Mouse (Mus musculus) gastrocnemius, adult 2 months (tissue): ENCODE results near the gene Etv3. TPM values are rescaled to one million over a fixed set of nuclear protein-coding genes. Genes with fewer than 3 reads are reported as not detected.

Experiments used
- DNase-seq: peaks from one replicate; pipeline ENCODE4 v3.0.0; 2022
- H3K27ac ChIP-seq: fragments of 200-600 bp; 2 replicates; pipeline ENCODE4 v1.8.1; 2022; ENCODE audit warnings: mild to moderate bottlenecking
- H3K4me3 ChIP-seq: fragments of 200-600 bp; 2 replicates; pipeline ENCODE4 v1.8.1; 2022; ENCODE audit warnings: mild to moderate bottlenecking, moderate library complexity
- CTCF ChIP-seq: fragments of 200-600 bp; IDR thresholded peaks from 2 replicates; pipeline ENCODE4 v1.8.1; 2022; ENCODE audit warnings: antibody characterized with exemption, mild to moderate bottlenecking, moderate library complexity
- intact Hi-C: fragments of 180-260 bp; cut with DNase I; formaldehyde crosslinking; loops from one replicate; pipeline ENCODE4 v1.15.1; 2025
- total RNA-seq, 2 experiments: library from RNA; stranded (reverse); gene quantifications; 2 replicates each; pipeline ENCODE4 v1.2.3; 2021

The Etv3 gene
- total RNA-seq, 2 experiments from 2014 or later: 9.5 to 10.6 TPM

DNA sequence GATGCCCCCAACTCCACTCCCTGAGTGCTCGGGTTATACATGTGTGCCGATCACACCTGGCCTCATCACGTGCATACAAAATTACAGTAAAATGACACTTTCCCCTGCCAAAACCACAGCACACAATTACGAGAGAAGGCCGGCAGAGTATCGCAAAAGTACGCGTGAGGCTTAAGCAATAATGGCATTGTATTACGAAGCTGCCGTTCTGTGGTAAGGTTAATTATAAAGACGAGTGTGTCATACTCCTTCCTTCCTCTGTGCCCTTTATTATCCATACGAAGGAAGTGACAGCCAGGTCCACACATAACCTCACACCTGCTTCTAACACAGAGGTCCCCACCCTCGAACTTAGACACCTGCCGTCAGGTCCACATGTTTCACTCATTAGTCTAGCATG lies 42.3 kb downstream of the Etv3 start:
- intact Hi-C loops: no loop called here
- H3K4me3 ChIP-seq: no peak overlapping the region
- no peak for TF ChIP-seq CTCF
- H3K27ac ChIP-seq: no peak overlapping the region
- DNase-seq: no peak

DNA sequence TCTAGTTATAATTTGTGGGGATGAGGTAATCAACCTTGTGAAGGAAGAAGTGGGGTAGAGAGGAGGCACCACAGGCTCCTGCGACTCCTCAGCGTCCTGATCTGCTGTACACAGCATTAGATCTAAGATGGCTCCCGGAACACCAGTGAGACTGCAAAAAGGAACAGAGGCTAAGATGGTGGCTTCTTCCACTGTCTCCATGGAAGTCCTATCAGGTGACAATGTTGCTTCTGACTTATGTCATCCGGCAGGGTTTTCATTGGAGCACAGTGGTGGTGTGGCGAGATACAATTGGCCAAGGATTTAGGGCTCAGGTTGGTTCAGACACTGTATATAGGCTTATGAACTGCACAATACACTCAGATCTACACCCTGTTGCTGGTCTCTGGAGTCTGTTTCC lies 43.5 kb downstream of the Etv3 start:
- no peak overlapping the region for H3K27ac ChIP-seq
- DNase-seq: no peak
- H3K4me3 ChIP-seq: no peak overlapping the region
- TF ChIP-seq CTCF: no peak
- intact Hi-C loops: no loop called here

DNA sequence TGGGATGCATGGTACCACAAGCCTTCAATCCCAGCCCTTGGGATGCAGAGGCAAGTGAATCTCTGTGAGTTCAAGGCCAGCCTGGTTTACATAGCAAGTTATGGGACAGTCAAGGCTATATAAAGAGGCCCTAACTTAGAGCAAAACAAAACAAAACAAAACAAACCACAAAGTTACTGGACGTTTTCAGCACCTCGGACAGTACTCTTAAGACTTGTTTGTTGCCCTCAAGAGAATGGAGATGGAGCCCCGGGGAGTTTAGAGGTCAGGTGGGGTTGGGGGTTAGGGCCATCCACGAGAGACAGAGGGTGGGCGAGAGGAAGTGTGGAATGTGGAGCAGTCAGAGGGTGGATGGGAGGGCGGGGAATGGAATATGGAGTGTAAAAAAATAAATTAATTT lies 50.6 kb downstream of the Etv3 start:
- intact Hi-C loops: no loop called here
- TF ChIP-seq CTCF: no peak
- DNase-seq: no peak
- no peak overlapping the region for H3K4me3 ChIP-seq
- H3K27ac ChIP-seq: no peak overlapping the region

DNA sequence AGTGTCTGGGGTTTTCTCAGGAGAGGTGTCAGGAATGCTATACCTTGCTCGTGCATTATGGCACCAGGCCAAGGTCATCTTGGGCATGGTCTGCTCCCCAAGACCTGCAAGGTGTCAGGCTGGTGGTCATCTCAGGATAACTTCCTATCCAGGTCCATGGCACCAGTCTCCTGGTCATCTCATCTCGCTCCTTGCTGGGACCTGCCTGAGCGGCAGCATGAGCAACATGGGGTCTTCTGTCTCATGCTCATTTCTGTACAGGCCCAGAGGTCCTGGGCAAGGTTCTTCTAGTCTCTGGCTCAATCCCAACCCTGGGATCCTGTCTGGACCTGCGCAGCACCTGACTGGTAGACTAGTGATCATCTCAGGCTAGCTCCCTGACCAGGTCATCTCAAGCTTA lies 57.1 kb downstream of the Etv3 start:
- Histone ChIP-seq H3K4me3 (no peak overlapping the region), H3K27ac (no peak overlapping the region)
- intact Hi-C loops: no loop called here
- DNase-seq: no peak
- no peak for TF ChIP-seq CTCF

Other genes with a start within 250 kb of the Etv3 start
- not detected for gene Cd5l, start 167.5 kb upstream of the Etv3 start, total RNA-seq
- gene Fcrl1, start 149.0 kb upstream of the Etv3 start, total RNA-seq: not detected
- not detected for gene Fcrl5, start 89.6 kb upstream of the Etv3 start, total RNA-seq
- gene Arhgef11, start 92.2 kb downstream of the Etv3 start, total RNA-seq: 10 to 100 TPM; 16.5 to 17.3 TPM
- under 1 TPM; 0.06 to 0.28 TPM for gene Lrrc71, start 223.2 kb downstream of the Etv3 start, total RNA-seq